In genomic region chr6:5162052-5162451, GRCm38 (mm10) we compare ENCODE assay signal across 21 mouse cellular contexts. TPM values are rescaled to one million over a fixed set of nuclear protein-coding genes. Genes with fewer than 3 reads are reported as not detected.
"Had no signal": no experiment of that assay in that cellular context is flagged by ENCODE, and none has a peak within 500 bp of the region (broad histone marks: within the 10 kb centered on the region; RNA-seq: fewer than 3 reads in every experiment).

No protein-coding gene starts in this region.

- H3K27me3 ChIP-seq: neural tube, embryonic 13.5 days; neural tube, embryonic 15.5 days; stomach, embryonic 15.5 days had no signal

- H3K9ac ChIP-seq: neural tube, embryonic 13.5 days; neural tube, embryonic 15.5 days; stomach, embryonic 15.5 days had no signal

- H3K4me3 ChIP-seq: neural tube, embryonic 13.5 days; neural tube, embryonic 15.5 days; stomach, embryonic 15.5 days had no signal

- DNase-seq: retina, postnatal 1 day; right cerebral cortex, adult 18-20 months; right cerebral cortex, postnatal 14 days; right cerebral cortex, postnatal 25 days; right cerebral cortex, postnatal 4 days; spleen, adult 18-20 months; thymus, adult 18-20 months; thymus, adult 2 months; thymus, postnatal 14 days; thymus, postnatal 25 days; thymus, postnatal 36 days; thymus, postnatal 4 days had no signal

- H3K36me3 ChIP-seq: stomach, embryonic 15.5 days had no signal

- H3K4me1 ChIP-seq: neural tube, embryonic 15.5 days; stomach, embryonic 15.5 days had no signal

- H3K27ac ChIP-seq: neural tube, embryonic 13.5 days; neural tube, embryonic 15.5 days; stomach, embryonic 15.5 days; stomach, postnatal 0 days had no signal

- H3K9me3 ChIP-seq: neural tube, embryonic 13.5 days; neural tube, embryonic 15.5 days; stomach, embryonic 15.5 days had no signal

- H3K4me2 ChIP-seq: neural tube, embryonic 13.5 days; neural tube, embryonic 15.5 days; stomach, embryonic 15.5 days had no signal

RNA-seq across cellular contexts. Expression of gene Pon1, which starts 31.7 kb away (rescaled TPM):
- polyA plus RNA-seq: neural tube, embryonic 13.5 days; neural tube, embryonic 14.5 days; neural tube, embryonic 15.5 days; small intestine, adult 2 months; stomach, embryonic 14.5 days; testis, adult 2 months; thymus, postnatal 0 days had no signal
